16 mouse cellular contexts compared by ENCODE assay signal in genomic region chr11:74748022-74748421, GRCm38 (mm10). TPM values are rescaled to one million over a fixed set of nuclear protein-coding genes. Genes with fewer than 3 reads are reported as not detected.
A peak's percentile ranks its signal among the peaks of the same experiment; 100 is the strongest.
DNase-seq lines count a peak whose midpoint lies in the region; ATAC-seq and TF ChIP-seq lines count a peak whose summit lies in the region.
"Had no signal": no experiment of that assay in that cellular context is flagged by ENCODE, and none has a peak within 500 bp of the region (broad histone marks: within the 10 kb centered on the region; RNA-seq: fewer than 3 reads in every experiment).

No protein-coding gene starts in this region.

- 46% methylated on average over 4 of the region's 4 CpGs for whole genome bisulfite sequencing in kidney, postnatal 0 days
- 40% methylated on average over 4 of the region's 4 CpGs for WGBS in embryonic facial prominence, embryonic 10.5 days
- WGBS in heart, adult 2 months = 17% methylated on average over 4 of the region's 4 CpGs
- WGBS in forebrain, embryonic 10.5 days = 68% methylated on average over 4 of the region's 4 CpGs

- intact Hi-C loops in heart, adult 2 months (cut with DNase I) = no loop called here

- no peaks in the 10 kb centered on the region for H3K27me3 ChIP-seq in kidney, postnatal 0 days (ENCODE audit: insufficient read depth, low read length)
- H3K27me3 ChIP-seq in embryonic facial prominence, embryonic 10.5 days (replicated peaks; ENCODE audit: low read depth, poor library complexity, severe bottlenecking) = no peaks in the 10 kb centered on the region
- no peaks in the 10 kb centered on the region for H3K27me3 ChIP-seq in heart, adult 2 months (ENCODE audit: control insufficient read depth, insufficient read depth, low read length)
- no peaks in the 10 kb centered on the region for H3K27me3 ChIP-seq in forebrain, embryonic 10.5 days (ENCODE audit: poor library complexity, severe bottlenecking)
- H3K27me3 ChIP-seq: CH12.LX; kidney, embryonic 15.5 days; limb, embryonic 12.5 days; neural tube, embryonic 13.5 days had no signal

- no peak for TF ChIP-seq CTCF in kidney, postnatal 0 days (IDR thresholded peaks at IDR 0.05; ENCODE audit: low read depth)
- 0 out of 2 replicates have a peak, but pooled peaks have one; percentile 4 for TF ChIP-seq CTCF in heart, adult 2 months (IDR thresholded peaks at IDR 0.05)

- H3K4me1 ChIP-seq in kidney, postnatal 0 days (replicated peaks; ENCODE audit: insufficient read depth, low read length) = no peaks in the 10 kb centered on the region
- H3K4me1 ChIP-seq in embryonic facial prominence, embryonic 10.5 days = peaks cover 13% of the 10 kb centered on the region
- peaks cover 3% of the 10 kb centered on the region; the same call in 1 of the 2 replicates for H3K4me1 ChIP-seq in heart, adult 2 months (ENCODE audit: control insufficient read depth, insufficient read depth, low read length)
- peaks cover 21% of the 10 kb centered on the region for H3K4me1 ChIP-seq in forebrain, embryonic 10.5 days
- H3K4me1 ChIP-seq: kidney, embryonic 15.5 days had no signal

- no peaks in the 10 kb centered on the region for H3K9me3 ChIP-seq in kidney, postnatal 0 days (replicated peaks; ENCODE audit: low read length)
- no peaks in the 10 kb centered on the region for H3K9me3 ChIP-seq in embryonic facial prominence, embryonic 10.5 days
- H3K9me3 ChIP-seq in forebrain, embryonic 10.5 days = no peaks in the 10 kb centered on the region
- H3K9me3 ChIP-seq: kidney, embryonic 15.5 days; limb, embryonic 12.5 days; neural tube, embryonic 13.5 days had no signal

- H3K36me3 ChIP-seq in kidney, postnatal 0 days (ENCODE audit: insufficient read depth, low read length) = no peaks in the 10 kb centered on the region
- no peaks in the 10 kb centered on the region for H3K36me3 ChIP-seq in embryonic facial prominence, embryonic 10.5 days (replicated peaks)
- no peaks in the 10 kb centered on the region for H3K36me3 ChIP-seq in heart, adult 2 months (ENCODE audit: control insufficient read depth, insufficient read depth, low read length)
- no peaks in the 10 kb centered on the region for H3K36me3 ChIP-seq in forebrain, embryonic 10.5 days (replicated peaks)
- H3K36me3 ChIP-seq: kidney, embryonic 15.5 days; limb, embryonic 12.5 days; neural tube, embryonic 13.5 days had no signal

- no peak overlapping the region for H3K9ac ChIP-seq in kidney, postnatal 0 days (ENCODE audit: low read depth, low read length)
- no peak overlapping the region for H3K9ac ChIP-seq in heart, adult 2 months (ENCODE audit: low read depth, low read length)
- H3K9ac ChIP-seq: hindbrain, embryonic 14.5 days; kidney, embryonic 15.5 days; limb, embryonic 12.5 days; neural tube, embryonic 13.5 days had no signal

- no peak for ATAC-seq in kidney, postnatal 0 days (replicated peaks; ENCODE audit: low FRiP score, low read depth)

- no peak overlapping the region for H3K4me3 ChIP-seq in kidney, postnatal 0 days (replicated peaks; ENCODE audit: low read depth, low read length)
- no peak overlapping the region for H3K4me3 ChIP-seq in embryonic facial prominence, embryonic 10.5 days
- no peak overlapping the region for H3K4me3 ChIP-seq in heart, adult 2 months
- H3K4me3 ChIP-seq in forebrain, embryonic 10.5 days = no peak overlapping the region
- H3K4me3 ChIP-seq: kidney, embryonic 15.5 days; limb, embryonic 12.5 days; neural tube, embryonic 13.5 days had no signal

- peak; percentile 20 for DNase-seq in kidney, postnatal 0 days (ENCODE audit: low spot score)
- DNase-seq in kidney, adult 18-20 months = no peak
- peak; percentile 18 for DNase-seq in embryonic facial prominence, embryonic 10.5 days (ENCODE audit: low spot score)
- DNase-seq in heart, adult 2 months = peak; percentile 26 to 28
- peak; percentile 49 for DNase-seq in heart, postnatal 4 days
- DNase-seq in urinary bladder, postnatal 10 days (ENCODE audit: low spot score) = no peak
- no peak for DNase-seq in thymus, postnatal 4 days
- DNase-seq in forebrain, embryonic 10.5 days (ENCODE audit: extremely low spot score, low spot score) = no peak
- DNase-seq: adrenal gland, adult 8-10 months; midbrain, embryonic 14.5 days; retina, postnatal 1 day had no signal

- no peak overlapping the region for H3K27ac ChIP-seq in kidney, postnatal 0 days
- H3K27ac ChIP-seq in embryonic facial prominence, embryonic 10.5 days (replicated peaks) = no peak overlapping the region
- no peak overlapping the region; the same call in 1 of the 2 replicates for H3K27ac ChIP-seq in heart, adult 2 months
- no peak overlapping the region for H3K27ac ChIP-seq in forebrain, embryonic 10.5 days
- H3K27ac ChIP-seq: hindbrain, embryonic 14.5 days; kidney, embryonic 15.5 days; limb, embryonic 12.5 days; neural tube, embryonic 13.5 days had no signal

- no peak overlapping the region for H3K4me2 ChIP-seq in kidney, postnatal 0 days (ENCODE audit: low read length)
- H3K4me2 ChIP-seq: hindbrain, embryonic 14.5 days; kidney, embryonic 15.5 days; limb, embryonic 12.5 days; neural tube, embryonic 13.5 days had no signal

- no peak for TF ChIP-seq POLR2A in heart, adult 2 months (IDR thresholded peaks at IDR 0.05; ENCODE audit: insufficient read depth, low read depth, low read length)

- TF ChIP-seq EP300 in heart, adult 2 months (IDR thresholded peaks at IDR 0.05; ENCODE audit: insufficient read depth, low read depth, low read length) = 0 out of 2 replicates have a peak, but pooled peaks have one; percentile 25

- H3K79me2 ChIP-seq in heart, adult 2 months (replicated peaks; ENCODE audit: control insufficient read depth, insufficient read depth, low read length) = no peaks in the 10 kb centered on the region

RNA-seq across cellular contexts. Expression of gene Mettl16, which starts 22.6 kb away (rescaled TPM):
- polyA plus RNA-seq in kidney, postnatal 0 days (2015; fragmentation: Nextera tagmentation; extraction: Ambion mirVana) = 27.1 and 31.6 TPM in 2 replicates
- polyA plus RNA-seq in embryonic facial prominence, embryonic 10.5 days (2016; fragmentation: Nextera tagmentation; extraction: Ambion mirVana) = 73.0 and 73.7 TPM in 2 replicates
- total RNA-seq in heart, adult 2 months (2021) = 10 to 100 TPM; 16.3 to 17.8 TPM
- 2.8 and 4.6 TPM in 2 replicates for polyA plus RNA-seq in heart, adult 2 months (2012; rRNA removed)
- total RNA-seq in heart, postnatal 4 days (2021) = 10 to 100 TPM; 15.2 to 16.9 TPM
- 71.6 and 73.4 TPM in 2 replicates for polyA plus RNA-seq in forebrain, embryonic 10.5 days (2016; fragmentation: Nextera tagmentation; extraction: Ambion mirVana)

RNA-seq across cellular contexts. Expression of gene Pafah1b1, which starts 23.6 kb away (rescaled TPM):
- 51.4 and 53.0 TPM in 2 replicates for polyA plus RNA-seq in kidney, postnatal 0 days (2015; fragmentation: Nextera tagmentation; extraction: Ambion mirVana)
- 48.2 and 52.3 TPM in 2 replicates for polyA plus RNA-seq in embryonic facial prominence, embryonic 10.5 days (2016; fragmentation: Nextera tagmentation; extraction: Ambion mirVana)
- total RNA-seq in heart, adult 2 months (2021) = 100 to 1,000 TPM; 208 to 233 TPM
- 30.2 and 73.0 TPM in 2 replicates for polyA plus RNA-seq in heart, adult 2 months (2012; rRNA removed)
- 100 to 1,000 TPM; 265 to 269 TPM for total RNA-seq in heart, postnatal 4 days (2021)
- 45.1 and 48.5 TPM in 2 replicates for polyA plus RNA-seq in forebrain, embryonic 10.5 days (2016; fragmentation: Nextera tagmentation; extraction: Ambion mirVana)

Comparison
In these comparisons a context has a peak if more than half of its experiments do, and no peak if none do; other contexts are left out.
1. DNase-seq: peak in kidney, postnatal 0 days (single experiment), embryonic facial prominence, embryonic 10.5 days (single experiment), heart, adult 2 months (2 of 2) and heart, postnatal 4 days (single experiment); none in kidney, adult 18-20 months (single experiment), urinary bladder, postnatal 10 days (single experiment), thymus, postnatal 4 days (single experiment) and forebrain, embryonic 10.5 days (single experiment).